Mouse (Mus musculus): Measurements from ENCODE around the gene Oas3.
"Not testable (repeated sequence)": the region's sequence is repeated elsewhere in the genome, so short reads cannot be mapped to it uniquely, and the experiment has no call there.

DNA sequence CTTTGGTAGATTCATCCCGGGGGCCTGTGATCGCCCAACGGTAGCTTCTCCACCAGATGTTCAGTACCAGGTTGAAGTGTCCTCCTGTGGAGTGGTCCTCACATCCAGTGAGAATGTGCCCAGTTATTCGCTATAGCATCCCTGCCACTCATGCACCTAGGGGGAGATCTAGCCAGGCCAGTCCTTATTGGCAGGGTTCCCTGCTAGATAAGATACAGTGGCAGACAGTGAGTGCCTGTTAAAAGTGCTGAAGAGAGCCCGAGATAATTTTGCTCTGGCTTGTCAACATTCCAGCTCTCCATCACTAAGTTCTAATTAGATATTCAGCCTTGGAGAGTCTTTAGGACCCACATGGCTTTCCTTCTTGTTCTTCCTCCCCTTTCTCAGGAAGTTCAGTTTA is 20.7 kb upstream of the Oas3 start:
- TF ChIP-seq CTCF (IDR thresholded peaks at IDR 0.05; ENCODE audit: control insufficient read depth, insufficient read depth, insufficient read length); MYOG (IDR thresholded peaks at IDR 0.05; ENCODE audit: control insufficient read depth, extremely low read depth, insufficient read length): not testable (repeated sequence)

Measured in C2C12 (cell line).